Mouse (Mus musculus): ENCODE data around the gene Jazf1.

GRCm38 (mm10) chr6:52858911-52859431 is 209.5 kb downstream of the Jazf1 start:
- TF ChIP-seq CTCF (IDR thresholded peaks at IDR 0.05; ENCODE audit: low read depth) (no peak), EP300 (IDR thresholded peaks at IDR 0.05; ENCODE audit: low read depth) (no peak)

All from liver, embryonic 14.5 days (tissue).